Mouse (Mus musculus): ENCODE results near the gene Castor2. TPM values are rescaled to one million over a fixed set of nuclear protein-coding genes. Genes with fewer than 3 reads are reported as not detected.
A peak's percentile ranks its signal among the peaks of the same experiment; 100 is the strongest.

Castor2 gene
- polyA plus RNA-seq, 1 experiment from 2014 or later, result 25.3 TPM

GRCm38 (mm10) chr5:134118798-134119407, 19.4 kb downstream of the Castor2 start:
- ATAC-seq, result no peak
- H3K27ac ChIP-seq (ENCODE audit: low read depth, low read length), result no peak overlapping the region
- 91% methylated on average over 15 of the region's 15 CpGs for WGBS
- no peak overlapping the region for H3K4me3 ChIP-seq (ENCODE audit: low read length)
- no peak overlapping the region for H3K4me2 ChIP-seq (ENCODE audit: low read length)
- H3K27me3 ChIP-seq (replicated peaks; ENCODE audit: control insufficient read depth, insufficient read depth, low read length), result no peaks in the 10 kb centered on the region
- H3K9me3 ChIP-seq (ENCODE audit: control insufficient read depth, low read length), result no peaks in the 10 kb centered on the region; the same call in 1 of the 2 replicates
- H3K4me1 ChIP-seq (ENCODE audit: control insufficient read depth, insufficient read depth, low read depth, low read length), result no peaks in the 10 kb centered on the region; the same call in 1 of the 2 replicates
- H3K9ac ChIP-seq (ENCODE audit: low read depth, low read length), result no peak overlapping the region
- H3K36me3 ChIP-seq (ENCODE audit: control insufficient read depth, insufficient read depth, low read length), result peaks cover 5% of the 10 kb centered on the region; the same call in 1 of the 2 replicates

- H3K9ac ChIP-seq (ENCODE audit: low read depth, low read length), result no peak overlapping the region
- H3K27ac ChIP-seq (ENCODE audit: low read depth, low read length), result no peak overlapping the region
- 75% methylated on average over 10 of the region's 10 CpGs for WGBS
- no peaks in the 10 kb centered on the region for H3K27me3 ChIP-seq (replicated peaks; ENCODE audit: control insufficient read depth, insufficient read depth, low read length)
- ATAC-seq, result no peak
- no peaks in the 10 kb centered on the region; the same call in 1 of the 2 replicates for H3K4me1 ChIP-seq (ENCODE audit: control insufficient read depth, insufficient read depth, low read depth, low read length)
- no peak overlapping the region for H3K4me3 ChIP-seq (ENCODE audit: low read length)
- H3K9me3 ChIP-seq (ENCODE audit: control insufficient read depth, low read length), result no peaks in the 10 kb centered on the region; the same call in 1 of the 2 replicates
- peaks cover 5% of the 10 kb centered on the region; the same call in 1 of the 2 replicates for H3K36me3 ChIP-seq (ENCODE audit: control insufficient read depth, insufficient read depth, low read length)
- H3K4me2 ChIP-seq (ENCODE audit: low read length), result no peak overlapping the region
Measured at GRCm38 (mm10) chr5:134119481-134120120, 20.1 kb downstream of the Castor2 start.

GRCm38 (mm10) chr5:134120135-134120534, 20.6 kb downstream of the Castor2 start:
- ATAC-seq, result no peak
- Histone ChIP-seq H3K9ac (ENCODE audit: low read depth, low read length) (no peak overlapping the region), H3K4me3 (ENCODE audit: low read length) (no peak overlapping the region), H3K27me3 (replicated peaks; ENCODE audit: control insufficient read depth, insufficient read depth, low read length) (no peaks in the 10 kb centered on the region), H3K9me3 (ENCODE audit: control insufficient read depth, low read length) (no peaks in the 10 kb centered on the region; the same call in 1 of the 2 replicates), H3K27ac (ENCODE audit: low read depth, low read length) (no peak overlapping the region), H3K4me1 (ENCODE audit: control insufficient read depth, insufficient read depth, low read depth, low read length) (no peaks in the 10 kb centered on the region; the same call in 1 of the 2 replicates), H3K36me3 (ENCODE audit: control insufficient read depth, insufficient read depth, low read length) (peaks cover 5% of the 10 kb centered on the region; the same call in 1 of the 2 replicates), H3K4me2 (ENCODE audit: low read length) (no peak overlapping the region)
- WGBS, result 95% methylated on average over 3 of the region's 3 CpGs

GRCm38 (mm10) chr5:134121138-134121892, 21.8 kb downstream of the Castor2 start:
- H3K36me3 ChIP-seq (ENCODE audit: control insufficient read depth, insufficient read depth, low read length), result peaks cover 5% of the 10 kb centered on the region
- H3K4me2 ChIP-seq (ENCODE audit: low read length), result no peak overlapping the region
- no peak overlapping the region for H3K27ac ChIP-seq (ENCODE audit: low read depth, low read length)
- no peak overlapping the region for H3K4me3 ChIP-seq (ENCODE audit: low read length)
- WGBS, result 50% methylated on average over 9 of the region's 9 CpGs
- H3K9ac ChIP-seq (ENCODE audit: low read depth, low read length), result no peak overlapping the region
- no peaks in the 10 kb centered on the region for H3K27me3 ChIP-seq (replicated peaks; ENCODE audit: control insufficient read depth, insufficient read depth, low read length)
- no peak for ATAC-seq
- no peaks in the 10 kb centered on the region; the same call in 1 of the 2 replicates for H3K4me1 ChIP-seq (ENCODE audit: control insufficient read depth, insufficient read depth, low read depth, low read length)
- no peaks in the 10 kb centered on the region; the same call in 1 of the 2 replicates for H3K9me3 ChIP-seq (ENCODE audit: control insufficient read depth, low read length)

- 78% methylated on average over 4 of the region's 4 CpGs for WGBS
- H3K4me2 ChIP-seq (ENCODE audit: low read length), result no peak overlapping the region
Measured at GRCm38 (mm10) chr5:134121893-134122259, 22.4 kb downstream of the Castor2 start.

GRCm38 (mm10) chr5:134123846-134124245, 24.3 kb downstream of the Castor2 start:
- 80% methylated on average over 6 of the region's 6 CpGs for WGBS

More at GRCm38 (mm10) chr5:134121893-134122259, 22.4 kb downstream of the Castor2 start:
- H3K27me3 ChIP-seq (replicated peaks; ENCODE audit: control insufficient read depth, insufficient read depth, low read length), result no peaks in the 10 kb centered on the region
- H3K36me3 ChIP-seq (ENCODE audit: control insufficient read depth, insufficient read depth, low read length), result peaks cover 9% of the 10 kb centered on the region
- H3K4me3 ChIP-seq (ENCODE audit: low read length), result no peak overlapping the region
- H3K9me3 ChIP-seq (ENCODE audit: control insufficient read depth, low read length), result peaks cover 4% of the 10 kb centered on the region; the same call in 1 of the 2 replicates
- ATAC-seq, result no peak
- H3K4me1 ChIP-seq (ENCODE audit: control insufficient read depth, insufficient read depth, low read depth, low read length), result no peaks in the 10 kb centered on the region; the same call in 1 of the 2 replicates
- no peak overlapping the region for H3K9ac ChIP-seq (ENCODE audit: low read depth, low read length)
- no peak overlapping the region for H3K27ac ChIP-seq (ENCODE audit: low read depth, low read length)

GRCm38 (mm10) chr5:134126232-134126631, 26.7 kb downstream of the Castor2 start:
- no peak overlapping the region for H3K9ac ChIP-seq (ENCODE audit: low read depth, low read length)
- H3K27me3 ChIP-seq (replicated peaks; ENCODE audit: control insufficient read depth, insufficient read depth, low read length), result no peaks in the 10 kb centered on the region
- H3K36me3 ChIP-seq (ENCODE audit: control insufficient read depth, insufficient read depth, low read length), result peaks cover 10% of the 10 kb centered on the region
- 91% methylated on average over 2 of the region's 2 CpGs for WGBS
- no peak overlapping the region for H3K27ac ChIP-seq (ENCODE audit: low read depth, low read length)
- H3K9me3 ChIP-seq (ENCODE audit: control insufficient read depth, low read length), result 0 out of 2 replicates have a peak, but pooled peaks cover 5% of the 10 kb centered on the region
- no peak overlapping the region for H3K4me3 ChIP-seq (ENCODE audit: low read length)
- ATAC-seq, result no peak
- no peak overlapping the region for H3K4me2 ChIP-seq (ENCODE audit: low read length)
- peaks cover under 1% of the 10 kb centered on the region for H3K4me1 ChIP-seq (ENCODE audit: control insufficient read depth, insufficient read depth, low read depth, low read length)

More at GRCm38 (mm10) chr5:134123846-134124245, 24.3 kb downstream of the Castor2 start:
- Histone ChIP-seq H3K4me2 (ENCODE audit: low read length) (no peak overlapping the region), H3K9me3 (ENCODE audit: control insufficient read depth, low read length) (0 out of 2 replicates have a peak, but pooled peaks cover 5% of the 10 kb centered on the region), H3K36me3 (ENCODE audit: control insufficient read depth, insufficient read depth, low read length) (peaks cover 10% of the 10 kb centered on the region), H3K27me3 (replicated peaks; ENCODE audit: control insufficient read depth, insufficient read depth, low read length) (no peaks in the 10 kb centered on the region), H3K4me1 (ENCODE audit: control insufficient read depth, insufficient read depth, low read depth, low read length) (no peaks in the 10 kb centered on the region; the same call in 1 of the 2 replicates), H3K9ac (ENCODE audit: low read depth, low read length) (no peak overlapping the region), H3K4me3 (ENCODE audit: low read length) (no peak overlapping the region), H3K27ac (ENCODE audit: low read depth, low read length) (no peak overlapping the region)
- ATAC-seq, result no peak

- H3K9me3 ChIP-seq (ENCODE audit: control insufficient read depth, low read length), result 0 out of 2 replicates have a peak, but pooled peaks cover 4% of the 10 kb centered on the region
- peak; percentile 52; the same call in 1 of the 2 replicates for ATAC-seq
- H3K4me1 ChIP-seq (ENCODE audit: control insufficient read depth, insufficient read depth, low read depth, low read length), result peaks cover 6% of the 10 kb centered on the region
- H3K4me3 ChIP-seq (ENCODE audit: low read length), result no peak overlapping the region
- H3K27me3 ChIP-seq (replicated peaks; ENCODE audit: control insufficient read depth, insufficient read depth, low read length), result no peaks in the 10 kb centered on the region
- peaks cover 27% of the 10 kb centered on the region for H3K36me3 ChIP-seq (ENCODE audit: control insufficient read depth, insufficient read depth, low read length)
- 21% methylated on average over 4 of the region's 4 CpGs for WGBS
- H3K9ac ChIP-seq (ENCODE audit: low read depth, low read length), result no peak overlapping the region
- H3K4me2 ChIP-seq (ENCODE audit: low read length), result no peak overlapping the region
- H3K27ac ChIP-seq (ENCODE audit: low read depth, low read length), result no peak overlapping the region
Measured at GRCm38 (mm10) chr5:134131586-134131985, 32.1 kb downstream of the Castor2 start.

Measured in hindbrain, embryonic 16.5 days (tissue).